Mouse (Mus musculus) heart, embryonic 10.5 days (tissue): Measurements from ENCODE around the gene Wdr43. TPM values are rescaled to one million over a fixed set of nuclear protein-coding genes. Genes with fewer than 3 reads are reported as not detected.

Source experiments
- DNase-seq: peaks from one replicate; pipeline ENCODE4 v3.0.0-alpha.2; 2017; ENCODE audit warnings: low spot score
- H3K27ac ChIP-seq: fragments of 300-500 bp; sonication (generic); 2 replicates; pipeline ENCODE4 v1.5.1; 2016; ENCODE audit warnings: mild to moderate bottlenecking
- H3K27me3 ChIP-seq: fragments of 300-500 bp; sonication (generic); 2 replicates; pipeline ENCODE4 v1.6.1; 2016; ENCODE audit warnings: mild to moderate bottlenecking; ENCODE audit not compliant: poor library complexity, insufficient read depth, severe bottlenecking
- H3K36me3 ChIP-seq: fragments of 300-500 bp; sonication (generic); 2 replicates; pipeline ENCODE4 v1.6.1; 2016; ENCODE audit warnings: mild to moderate bottlenecking, moderate library complexity
- H3K4me1 ChIP-seq: fragments of 300-500 bp; sonication (generic); 2 replicates; pipeline ENCODE4 v1.6.1; 2016; ENCODE audit warnings: mild to moderate bottlenecking
- H3K4me3 ChIP-seq: fragments of 300-500 bp; sonication (generic); 2 replicates; pipeline ENCODE4 v1.5.1; 2016; ENCODE audit warnings: mild to moderate bottlenecking, moderate library complexity
- H3K9me3 ChIP-seq: fragments of 300-500 bp; sonication (generic); 2 replicates; pipeline ENCODE4 v1.6.1; 2016; ENCODE audit warnings: mild to moderate bottlenecking, moderate library complexity
- WGBS: fragments of 180-500 bp; shearing (Covaris S2); methylation state at CpG from one replicate; pipeline ENCODE4 v1.1.7; 2016; 5-methylcytosine and 5-hydroxymethylcytosine counted together
- polyA plus RNA-seq: library from polyadenylated mRNA; unstranded; fragments of >200 nt; fragmentation: Nextera tagmentation; extraction: Ambion mirVana; gene quantifications from 2 replicates; pipeline ENCODE4 v1.2.1, GENCODE M21; 2016

The Wdr43 gene
- polyA plus RNA-seq, 1 experiment from 2014 or later, result 91.9 TPM

- H3K36me3 ChIP-seq, result no peaks in the 10 kb centered on the region
- no peak for DNase-seq
- 74% methylated on average over 5 of the region's 5 CpGs for WGBS
Observed at GRCm38 (mm10) chr17:71669511-71669910, 53.8 kb downstream of the Wdr43 start.

GRCm38 (mm10) chr17:71671840-71672546 is 56.3 kb downstream of the Wdr43 start:
- 50% methylated on average over 17 of the region's 17 CpGs for WGBS
- DNase-seq, result no peak
- no peaks in the 10 kb centered on the region for H3K27me3 ChIP-seq
- peaks cover 18% of the 10 kb centered on the region for H3K4me1 ChIP-seq
- H3K36me3 ChIP-seq, result no peaks in the 10 kb centered on the region
- no peaks in the 10 kb centered on the region for H3K9me3 ChIP-seq
- 0 out of 2 replicates have a peak overlapping the region, but pooled peaks have one; percentile 2 for H3K27ac ChIP-seq
- no peak overlapping the region for H3K4me3 ChIP-seq

More at GRCm38 (mm10) chr17:71669511-71669910, 53.8 kb downstream of the Wdr43 start:
- no peaks in the 10 kb centered on the region for H3K27me3 ChIP-seq
- no peak overlapping the region for H3K4me3 ChIP-seq
- H3K9me3 ChIP-seq, result no peaks in the 10 kb centered on the region
- H3K27ac ChIP-seq, result no peak overlapping the region
- H3K4me1 ChIP-seq, result peaks cover 18% of the 10 kb centered on the region

GRCm38 (mm10) chr17:71673092-71673491 is 57.4 kb downstream of the Wdr43 start, which contains the start of gene Togaram2:
Gene Togaram2 (plus strand): TSS chr17:71673261.
- no peaks in the 10 kb centered on the region for H3K9me3 ChIP-seq
- H3K4me3 ChIP-seq, result no peak within 1 kb of the TSS
- no peaks in the 10 kb centered on the region for H3K27me3 ChIP-seq
- H3K36me3 ChIP-seq, result no peaks in the 10 kb centered on the region
- 80% methylated on average over 9 of the region's 9 CpGs for WGBS
- no peak for DNase-seq
- peak within 1 kb of the TSS; percentile 53; the same call in 1 of the 2 replicates for H3K27ac ChIP-seq
- peaks cover 18% of the 10 kb centered on the region for H3K4me1 ChIP-seq

GRCm38 (mm10) chr17:71673936-71674335 is 58.2 kb downstream of the Wdr43 start:
- Histone ChIP-seq H3K27ac (0 out of 2 replicates have a peak overlapping the region, but pooled peaks have one; percentile 53), H3K9me3 (no peaks in the 10 kb centered on the region), H3K27me3 (no peaks in the 10 kb centered on the region), H3K4me1 (peaks cover 20% of the 10 kb centered on the region), H3K36me3 (no peaks in the 10 kb centered on the region), H3K4me3 (no peak overlapping the region)
- 76% methylated on average over 9 of the region's 9 CpGs for WGBS
- DNase-seq, result no peak

- DNase-seq, result no peak
- 93% methylated on average over 18 of the region's 18 CpGs for WGBS
Observed at GRCm38 (mm10) chr17:71674886-71675285, 59.2 kb downstream of the Wdr43 start.

GRCm38 (mm10) chr17:71681666-71682065 is 66.0 kb downstream of the Wdr43 start:
- no peak for DNase-seq
- 63% methylated on average over 14 of the region's 14 CpGs for WGBS
- H3K27ac ChIP-seq, result no peak overlapping the region; the same call in 1 of the 2 replicates

More at GRCm38 (mm10) chr17:71674886-71675285, 59.2 kb downstream of the Wdr43 start:
- no peaks in the 10 kb centered on the region for H3K36me3 ChIP-seq
- H3K4me1 ChIP-seq, result peaks cover 21% of the 10 kb centered on the region
- H3K9me3 ChIP-seq, result no peaks in the 10 kb centered on the region
- no peaks in the 10 kb centered on the region for H3K27me3 ChIP-seq
- no peak overlapping the region for H3K4me3 ChIP-seq
- H3K27ac ChIP-seq, result no peak overlapping the region

GRCm38 (mm10) chr17:71682379-71682778 is 66.7 kb downstream of the Wdr43 start:
- H3K9me3 ChIP-seq, result no peaks in the 10 kb centered on the region
- 81% methylated on average over 4 of the region's 4 CpGs for WGBS
- H3K27me3 ChIP-seq, result no peaks in the 10 kb centered on the region
- peaks cover 30% of the 10 kb centered on the region for H3K4me1 ChIP-seq
- no peak overlapping the region; the same call in 1 of the 2 replicates for H3K27ac ChIP-seq
- no peak overlapping the region for H3K4me3 ChIP-seq
- no peaks in the 10 kb centered on the region for H3K36me3 ChIP-seq
- DNase-seq, result no peak

More at GRCm38 (mm10) chr17:71681666-71682065, 66.0 kb downstream of the Wdr43 start:
- Histone ChIP-seq H3K9me3 (no peaks in the 10 kb centered on the region), H3K27me3 (no peaks in the 10 kb centered on the region), H3K4me3 (no peak overlapping the region), H3K36me3 (no peaks in the 10 kb centered on the region), H3K4me1 (peaks cover 30% of the 10 kb centered on the region)

GRCm38 (mm10) chr17:71683281-71683680 is 67.6 kb downstream of the Wdr43 start:
- Histone ChIP-seq H3K9me3 (no peaks in the 10 kb centered on the region), H3K27me3 (no peaks in the 10 kb centered on the region), H3K36me3 (no peaks in the 10 kb centered on the region), H3K27ac (no peak overlapping the region), H3K4me1 (peaks cover 30% of the 10 kb centered on the region), H3K4me3 (no peak overlapping the region)
- WGBS, result 89% methylated on average over 6 of the region's 6 CpGs
- no peak for DNase-seq

- Histone ChIP-seq H3K4me1 (peaks cover 27% of the 10 kb centered on the region), H3K36me3 (0 out of 2 replicates have a peak, but pooled peaks cover 2% of the 10 kb centered on the region), H3K27me3 (no peaks in the 10 kb centered on the region), H3K4me3 (no peak overlapping the region), H3K9me3 (no peaks in the 10 kb centered on the region; the same call in 1 of the 2 replicates), H3K27ac (0 out of 2 replicates have a peak overlapping the region, but pooled peaks have one; percentile 14)
- no peak for DNase-seq
- 58% methylated on average over 5 of the region's 5 CpGs for WGBS
Observed at GRCm38 (mm10) chr17:71684103-71684608, 68.5 kb downstream of the Wdr43 start.

GRCm38 (mm10) chr17:71687436-71687835 is 71.7 kb downstream of the Wdr43 start:
- WGBS, result 64% methylated on average over 9 of the region's 9 CpGs
- no peaks in the 10 kb centered on the region; the same call in 1 of the 2 replicates for H3K9me3 ChIP-seq
- H3K4me1 ChIP-seq, result peaks cover 24% of the 10 kb centered on the region
- no peak overlapping the region for H3K27ac ChIP-seq
- 0 out of 2 replicates have a peak, but pooled peaks cover 2% of the 10 kb centered on the region for H3K36me3 ChIP-seq
- no peak overlapping the region for H3K4me3 ChIP-seq
- no peak for DNase-seq
- H3K27me3 ChIP-seq, result no peaks in the 10 kb centered on the region

GRCm38 (mm10) chr17:71689903-71690302 is 74.2 kb downstream of the Wdr43 start:
- peaks cover 20% of the 10 kb centered on the region; the same call in 1 of the 2 replicates for H3K4me1 ChIP-seq
- H3K27me3 ChIP-seq, result 0 out of 2 replicates have a peak, but pooled peaks cover under 1% of the 10 kb centered on the region
- H3K27ac ChIP-seq, result no peak overlapping the region
- H3K9me3 ChIP-seq, result no peaks in the 10 kb centered on the region; the same call in 1 of the 2 replicates
- no peak for DNase-seq
- WGBS, result 74% methylated on average over 5 of the region's 5 CpGs
- H3K4me3 ChIP-seq, result no peak overlapping the region
- H3K36me3 ChIP-seq, result 0 out of 2 replicates have a peak, but pooled peaks cover 2% of the 10 kb centered on the region

GRCm38 (mm10) chr17:71691361-71691875 is 75.7 kb downstream of the Wdr43 start:
- 74% methylated on average over 11 of the region's 11 CpGs for WGBS
- 0 out of 2 replicates have a peak overlapping the region, but pooled peaks have one; percentile 42 for H3K27ac ChIP-seq
- 0 out of 2 replicates have a peak, but pooled peaks cover 2% of the 10 kb centered on the region for H3K36me3 ChIP-seq
- peaks cover 32% of the 10 kb centered on the region for H3K4me1 ChIP-seq
- H3K4me3 ChIP-seq, result no peak overlapping the region
- 0 out of 2 replicates have a peak, but pooled peaks cover 5% of the 10 kb centered on the region for H3K27me3 ChIP-seq
- DNase-seq, result no peak
- H3K9me3 ChIP-seq, result no peaks in the 10 kb centered on the region; the same call in 1 of the 2 replicates
